Mouse (Mus musculus) cortical plate, adult 2 months (tissue): ENCODE measurements around the gene Il10.

Experiments used
- CTCF ChIP-seq: fragments of 200-500 bp; IDR thresholded peaks from 2 replicates; pipeline ENCODE4 v1.5.1; 2011; ENCODE audit warnings: mild to moderate bottlenecking, control low read depth, low read length; ENCODE audit not compliant: insufficient read depth; ENCODE audit errors: extremely low read depth
- POLR2A ChIP-seq: fragments of 200-500 bp; IDR thresholded peaks from 2 replicates; pipeline ENCODE4 v1.6.1; 2011; ENCODE audit warnings: mild to moderate bottlenecking, low read length, control low read depth; ENCODE audit not compliant: insufficient read depth; ENCODE audit errors: extremely low read depth

- TF ChIP-seq CTCF (no peak), POLR2A (no peak)
These were observed 19.3 kb upstream of the Il10 start for GRCm38 (mm10) chr1:131000296-131000695.
